Mouse (Mus musculus) right cerebral cortex, postnatal 10 days (tissue): ENCODE results near the gene Tmod1.

Source experiments
- DNase-seq, 2 experiments: peaks; one replicate each; pipeline ENCODE4 v3.0.0; 2021; ENCODE audit warnings: low spot score in 2 of 2

Tmod1 gene

GRCm38 (mm10) chr4:46130221-46130620, 91.5 kb downstream of the Tmod1 start:
- DNase-seq = peak in 1 of 2 experiments; percentile 46

- DNase-seq = no peak
Measured at GRCm38 (mm10) chr4:46131791-46132190, 93.1 kb downstream of the Tmod1 start.

GRCm38 (mm10) chr4:46137629-46138286, 99.0 kb downstream of the Tmod1 start:
- DNase-seq = no peak

GRCm38 (mm10) chr4:46138287-46139222, 99.8 kb downstream of the Tmod1 start, which contains the start of the genes Ncbp1 and Tstd2:
Gene Ncbp1, plus strand, starts transcription at chr4:46138613.
Gene Tstd2, minus strand, starts transcription at chr4:46138694.
- peak; percentile 92 to 95 for DNase-seq

GRCm38 (mm10) chr4:46144323-46144722, 105.6 kb downstream of the Tmod1 start:
- no peak for DNase-seq

- DNase-seq = no peak
Measured at GRCm38 (mm10) chr4:46146881-46147280, 108.1 kb downstream of the Tmod1 start.

GRCm38 (mm10) chr4:46151903-46152544, 113.3 kb downstream of the Tmod1 start:
- DNase-seq = no peak

GRCm38 (mm10) chr4:46164027-46164426, 125.3 kb downstream of the Tmod1 start:
- DNase-seq = no peak
